Mouse (Mus musculus) stomach, embryonic 16.5 days (tissue): ENCODE results near the gene Plbd2. TPM values are rescaled to one million over a fixed set of nuclear protein-coding genes. Genes with fewer than 3 reads are reported as not detected.
A peak's percentile ranks its signal among the peaks of the same experiment; 100 is the strongest.

ENCODE experiments used
- ATAC-seq: fragments of 200-750 bp; cut with Nextera tagmentation; 2 replicates; pipeline ENCODE4 v1.8.0; 2017; ENCODE audit warnings: moderate number of reproducible peaks, moderate TSS enrichment; ENCODE audit not compliant: insufficient read depth, low FRiP score
- H3K27ac ChIP-seq: fragments of 300-500 bp; sonication (generic); 2 replicates; pipeline ENCODE4 v1.5.1; 2014; ENCODE audit warnings: low read length
- H3K27me3 ChIP-seq: fragments of 300-500 bp; sonication (generic); 2 replicates; pipeline ENCODE4 v1.6.1; 2014; ENCODE audit warnings: low read length, control low read depth, mixed read lengths; ENCODE audit not compliant: control insufficient read depth, insufficient read depth
- H3K36me3 ChIP-seq: fragments of 300-500 bp; sonication (generic); 2 replicates; pipeline ENCODE4 v1.6.1; 2014; ENCODE audit warnings: low read length; ENCODE audit not compliant: control insufficient read depth, insufficient read depth
- H3K4me1 ChIP-seq: fragments of 300-500 bp; sonication (generic); 2 replicates; pipeline ENCODE4 v1.6.1; 2014; ENCODE audit warnings: low read length, control low read depth, mixed read lengths; ENCODE audit not compliant: control insufficient read depth, insufficient read depth
- H3K4me2 ChIP-seq: fragments of 300-500 bp; sonication (generic); 2 replicates; pipeline ENCODE4 v1.6.1; 2014; ENCODE audit warnings: low read depth, low read length, mixed read lengths
- H3K4me3 ChIP-seq: fragments of 300-500 bp; sonication (generic); replicated peaks from 2 replicates; pipeline ENCODE4 v1.5.1; 2014; ENCODE audit warnings: mild to moderate bottlenecking, low read length
- H3K9ac ChIP-seq: fragments of 300-500 bp; sonication (generic); 2 replicates; pipeline ENCODE4 v1.6.1; 2014; ENCODE audit warnings: low read length
- H3K9me3 ChIP-seq: fragments of 300-500 bp; sonication (generic); replicated peaks from 2 replicates; pipeline ENCODE4 v1.6.1; 2016; ENCODE audit warnings: low read length, control low read depth; ENCODE audit not compliant: control insufficient read depth
- WGBS: fragments of 180-500 bp; shearing (Covaris S2); extraction: QIAGEN DNeasy Blood & Tissue Kit; methylation state at CpG from one replicate; pipeline ENCODE4 v1.1.7; 2014; 5-methylcytosine and 5-hydroxymethylcytosine counted together
- polyA plus RNA-seq: library from polyadenylated mRNA; unstranded; fragments of >200 nt; fragmentation: Nextera tagmentation; extraction: Ambion mirVana; gene quantifications from 2 replicates; pipeline ENCODE4 v1.2.1, GENCODE M21; 2015

Plbd2 gene
- polyA plus RNA-seq, 1 experiment from 2014 or later: 40.3 TPM

GRCm38 (mm10) chr5:120527296-120527964 is 24.0 kb upstream of the Plbd2 start:
- no peak overlapping the region for H3K4me3 ChIP-seq
- ATAC-seq: no peak
- H3K9ac ChIP-seq: no peak overlapping the region
- H3K27ac ChIP-seq: no peak overlapping the region
- 0 out of 2 replicates have a peak, but pooled peaks cover 4% of the 10 kb centered on the region for H3K36me3 ChIP-seq
- no peak overlapping the region for H3K4me2 ChIP-seq
- H3K4me1 ChIP-seq: no peaks in the 10 kb centered on the region
- 85% methylated on average over 17 of the region's 20 CpGs for WGBS
- no peaks in the 10 kb centered on the region for H3K27me3 ChIP-seq
- H3K9me3 ChIP-seq: no peaks in the 10 kb centered on the region

- no peaks in the 10 kb centered on the region for H3K27me3 ChIP-seq
- H3K9me3 ChIP-seq: no peaks in the 10 kb centered on the region
- no peak overlapping the region; the same call in 1 of the 2 replicates for H3K9ac ChIP-seq
- no peak overlapping the region for H3K4me2 ChIP-seq
- ATAC-seq: no peak
- H3K4me3 ChIP-seq: no peak overlapping the region
- no peaks in the 10 kb centered on the region for H3K4me1 ChIP-seq
- WGBS: 54% methylated on average over 11 of the region's 11 CpGs
- 0 out of 2 replicates have a peak, but pooled peaks cover 6% of the 10 kb centered on the region for H3K36me3 ChIP-seq
- H3K27ac ChIP-seq: no peak overlapping the region
Observed at GRCm38 (mm10) chr5:120526311-120526710, 22.9 kb upstream of the Plbd2 start.

- H3K4me2 ChIP-seq: no peak overlapping the region
- no peak overlapping the region for H3K9ac ChIP-seq
- H3K27ac ChIP-seq: no peak overlapping the region
- no peaks in the 10 kb centered on the region for H3K9me3 ChIP-seq
- peak; percentile 47; the same call in 1 of the 2 replicates for ATAC-seq
- H3K4me1 ChIP-seq: no peaks in the 10 kb centered on the region
- WGBS: 29% methylated on average over 5 of the region's 5 CpGs
- H3K4me3 ChIP-seq: no peak overlapping the region
- no peaks in the 10 kb centered on the region for H3K27me3 ChIP-seq
- 0 out of 2 replicates have a peak, but pooled peaks cover 6% of the 10 kb centered on the region for H3K36me3 ChIP-seq
Observed at GRCm38 (mm10) chr5:120525737-120526136, 22.3 kb upstream of the Plbd2 start.

- Histone ChIP-seq H3K4me3 (no peak overlapping the region), H3K9ac (no peak overlapping the region)
Observed at GRCm38 (mm10) chr5:120524736-120525135, 21.3 kb upstream of the Plbd2 start.

DNA sequence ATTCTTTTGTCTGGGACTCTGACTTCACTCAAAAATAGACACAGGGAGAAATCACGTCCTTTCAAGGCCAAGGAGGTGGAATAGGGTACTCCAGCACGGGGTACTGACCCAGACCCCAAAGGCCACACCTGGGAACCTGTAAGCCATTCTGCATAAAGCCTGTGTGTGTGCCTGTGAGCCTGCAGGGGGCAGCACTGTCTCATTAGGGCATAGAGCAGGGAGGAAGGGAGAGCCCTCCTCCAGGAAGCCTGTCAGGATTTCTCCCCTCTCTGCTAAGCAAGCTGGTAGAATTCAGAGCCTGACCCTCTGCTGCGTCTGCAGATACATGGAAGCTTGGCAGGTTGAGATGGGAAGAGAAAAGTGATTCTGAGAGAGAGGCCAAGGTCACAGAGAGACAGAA is 19.2 kb upstream of the Plbd2 start:
- no peak for ATAC-seq
- Histone ChIP-seq H3K9ac (no peak overlapping the region), H3K4me3 (no peak overlapping the region), H3K27me3 (no peaks in the 10 kb centered on the region), H3K36me3 (0 out of 2 replicates have a peak, but pooled peaks cover 3% of the 10 kb centered on the region), H3K9me3 (no peaks in the 10 kb centered on the region), H3K4me2 (no peak overlapping the region), H3K4me1 (0 out of 2 replicates have a peak, but pooled peaks cover 3% of the 10 kb centered on the region), H3K27ac (no peak overlapping the region)
- WGBS: 78% methylated on average over 3 of the region's 3 CpGs

More at GRCm38 (mm10) chr5:120524736-120525135, 21.3 kb upstream of the Plbd2 start:
- H3K9me3 ChIP-seq: no peaks in the 10 kb centered on the region
- H3K27me3 ChIP-seq: no peaks in the 10 kb centered on the region
- no peak overlapping the region for H3K4me2 ChIP-seq
- no peak overlapping the region for H3K27ac ChIP-seq
- H3K36me3 ChIP-seq: 0 out of 2 replicates have a peak, but pooled peaks cover 6% of the 10 kb centered on the region
- no peak for ATAC-seq
- no peaks in the 10 kb centered on the region for H3K4me1 ChIP-seq
- WGBS: 94% methylated on average over 2 of the region's 2 CpGs

GRCm38 (mm10) chr5:120517552-120517951 is 14.1 kb upstream of the Plbd2 start:
- Histone ChIP-seq H3K27me3 (no peaks in the 10 kb centered on the region), H3K4me3 (no peak overlapping the region), H3K4me2 (no peak overlapping the region), H3K36me3 (0 out of 2 replicates have a peak, but pooled peaks cover 3% of the 10 kb centered on the region), H3K9me3 (no peaks in the 10 kb centered on the region), H3K27ac (peak overlapping the region; percentile 66), H3K9ac (no peak overlapping the region), H3K4me1 (peaks cover 37% of the 10 kb centered on the region)
- WGBS: 51% methylated on average over 9 of the region's 9 CpGs
- ATAC-seq: peak; percentile 41

DNA sequence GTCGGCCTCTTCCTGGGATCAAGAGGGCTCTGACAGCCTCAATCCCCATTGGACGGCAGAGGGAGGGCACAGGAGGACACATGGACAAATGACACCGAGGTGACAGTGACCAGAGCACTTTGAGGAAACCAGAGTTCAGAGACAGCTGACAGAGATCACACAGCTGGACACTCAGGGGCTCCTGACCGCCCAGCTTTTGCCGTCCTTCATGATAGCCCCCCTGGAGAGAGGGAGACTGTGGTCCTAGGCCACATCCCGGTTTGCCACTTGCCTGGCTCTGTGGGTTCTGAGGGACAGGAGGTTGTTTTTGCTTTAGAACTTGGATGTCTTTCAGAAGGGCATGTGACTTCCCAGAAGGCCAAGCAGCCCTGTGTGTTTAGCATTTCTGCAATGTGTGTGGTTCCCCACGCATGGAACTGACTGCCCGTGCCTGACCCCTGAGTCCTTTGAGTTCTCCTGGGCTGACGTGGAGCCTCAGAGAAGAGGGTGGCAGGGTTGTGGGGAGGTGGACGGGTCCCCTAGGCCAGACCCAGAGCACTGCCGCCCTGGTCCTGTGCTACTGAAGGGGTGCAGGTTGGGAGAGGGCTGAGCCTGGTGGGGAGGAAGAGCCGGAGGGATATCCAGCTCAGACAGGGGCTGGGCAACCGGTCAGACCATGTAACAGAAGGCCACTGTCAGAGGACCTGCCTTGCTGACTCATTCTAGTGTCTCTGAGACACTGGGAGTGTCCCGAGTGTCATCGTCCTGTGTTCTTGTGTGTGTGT is 13.0 kb upstream of the Plbd2 start:
- Histone ChIP-seq H3K36me3 (no peaks in the 10 kb centered on the region), H3K4me1 (peaks cover 42% of the 10 kb centered on the region), H3K27me3 (no peaks in the 10 kb centered on the region), H3K9me3 (no peaks in the 10 kb centered on the region), H3K4me2 (no peak overlapping the region), H3K9ac (peak overlapping the region; percentile 37; the same call in 1 of the 2 replicates), H3K27ac (peak overlapping the region; percentile 74), H3K4me3 (no peak overlapping the region)
- WGBS: 53% methylated on average over 15 of the region's 15 CpGs
- peak; percentile 17; the same call in 1 of the 2 replicates for ATAC-seq

DNA sequence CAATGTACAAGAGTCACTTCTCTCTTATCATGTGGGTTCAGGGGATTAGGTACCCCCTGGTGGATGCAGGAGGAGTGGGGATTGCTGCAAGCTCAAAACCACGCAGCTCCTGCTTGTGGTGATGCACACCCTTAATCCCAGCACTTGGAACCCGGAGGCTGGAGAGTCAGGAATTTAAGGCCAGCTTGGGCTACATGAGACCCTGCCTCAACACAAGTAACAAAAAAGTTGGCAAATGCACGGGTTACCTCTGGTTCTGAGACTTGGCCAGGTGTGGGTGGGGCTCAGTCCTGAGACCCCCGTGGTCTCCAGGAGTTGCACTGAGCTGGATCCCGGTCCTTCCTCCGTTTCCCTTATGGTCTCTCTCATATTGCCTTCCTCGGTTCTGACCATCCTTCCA is 12.0 kb upstream of the Plbd2 start:
- no peak overlapping the region for H3K4me3 ChIP-seq
- WGBS: 78% methylated on average over 7 of the region's 7 CpGs
- no peaks in the 10 kb centered on the region for H3K36me3 ChIP-seq
- no peak for ATAC-seq
- peak overlapping the region; percentile 43 for H3K27ac ChIP-seq
- H3K27me3 ChIP-seq: no peaks in the 10 kb centered on the region
- no peak overlapping the region for H3K9ac ChIP-seq
- peaks cover 42% of the 10 kb centered on the region for H3K4me1 ChIP-seq
- no peaks in the 10 kb centered on the region for H3K9me3 ChIP-seq
- no peak overlapping the region for H3K4me2 ChIP-seq

DNA sequence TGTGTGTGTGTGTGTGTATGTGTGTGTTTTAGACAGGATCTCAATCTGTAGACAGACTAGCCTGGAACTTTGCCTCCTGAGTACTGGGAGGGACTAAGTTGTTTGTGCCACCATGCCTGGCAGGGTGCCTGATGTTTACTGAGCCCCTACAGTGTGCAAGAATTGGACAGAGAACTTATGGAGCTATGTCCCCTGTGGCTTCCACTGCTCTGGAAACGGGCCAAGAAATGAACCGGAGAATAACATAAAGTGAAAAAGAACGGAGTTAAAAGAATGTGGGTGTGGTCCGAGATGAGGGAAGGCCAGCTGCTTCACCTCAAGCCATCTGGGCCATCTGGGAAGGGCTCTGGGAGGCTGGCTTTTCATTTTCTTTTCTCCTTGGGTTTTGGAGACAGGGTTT is 11.3 kb upstream of the Plbd2 start:
- 9% methylated on average over 4 of the region's 4 CpGs for WGBS
- peaks cover 42% of the 10 kb centered on the region for H3K4me1 ChIP-seq
- ATAC-seq: no peak; the same call in 1 of the 2 replicates

More for the DNA sequence above, 11.3 kb upstream of the Plbd2 start:
- no peaks in the 10 kb centered on the region for H3K36me3 ChIP-seq
- H3K9ac ChIP-seq: peak overlapping the region; percentile 48; the same call in 1 of the 2 replicates
- H3K27me3 ChIP-seq: no peaks in the 10 kb centered on the region
- no peak overlapping the region for H3K4me3 ChIP-seq
- peak overlapping the region; percentile 43 for H3K27ac ChIP-seq
- no peaks in the 10 kb centered on the region for H3K9me3 ChIP-seq
- 0 out of 2 replicates have a peak overlapping the region, but pooled peaks have one; percentile 11 for H3K4me2 ChIP-seq
